Comparison of ENCODE assay signal across 21 mouse cellular contexts in genomic region chr14:25562909-25563308, GRCm38 (mm10).
DNase-seq lines count a peak whose midpoint lies in the region; ATAC-seq and TF ChIP-seq lines count a peak whose summit lies in the region.
"Had no signal": no experiment of that assay in that cellular context is flagged by ENCODE, and none has a peak within 500 bp of the region (broad histone marks: within the 10 kb centered on the region; RNA-seq: fewer than 3 reads in every experiment).

No protein-coding gene starts in this region.

- intact Hi-C loops in heart, adult 2 months (cut with DNase I) = loop anchor here (10.0 kb wide), 2 partner anchors 338 to 658 kb away; no protein-coding TSS in a partner anchor
- intact Hi-C loops in heart, postnatal 36 days (cut with DNase I) = loop anchor here (5.0 to 10.0 kb wide), 2 partner anchors 661 to 788 kb away; no protein-coding TSS in a partner anchor

- TF ChIP-seq POLR2A in heart, adult 2 months (IDR thresholded peaks at IDR 0.05; ENCODE audit: insufficient read depth, low read depth, low read length) = no peak
- no peak for TF ChIP-seq POLR2A in myocyte (IDR thresholded peaks at IDR 0.05; ENCODE audit: insufficient read length, low read depth)

- no peak overlapping the region for H3ac ChIP-seq in myocyte (ENCODE audit: control insufficient read depth, insufficient read length)

- no peak for TF ChIP-seq CTCF in heart, adult 2 months (IDR thresholded peaks at IDR 0.05)
- no peak for TF ChIP-seq CTCF in heart, postnatal 0 days (IDR thresholded peaks at IDR 0.05; ENCODE audit: low read depth)

- H3K4me2 ChIP-seq in heart, postnatal 0 days (ENCODE audit: low read depth, low read length) = no peak overlapping the region
- no peak overlapping the region for H3K4me2 ChIP-seq in midbrain, embryonic 14.5 days (ENCODE audit: low read length)
- H3K4me2 ChIP-seq in midbrain, embryonic 13.5 days (replicated peaks) = no peak overlapping the region
- H3K4me2 ChIP-seq in myocyte (ENCODE audit: low read depth) = no peak overlapping the region

- DNase-seq in heart, adult 2 months = no peak
- no peak for DNase-seq in heart, adult 9 months (ENCODE audit: low spot score in 2 of 2)
- DNase-seq in heart, postnatal 0 days (ENCODE audit: low spot score) = no peak
- DNase-seq in heart, postnatal 36 days = no peak
- no peak for DNase-seq in midbrain, embryonic 14.5 days
- DNase-seq in layer of hippocampus, postnatal 14 days (ENCODE audit: low spot score in 2 of 2) = no peak
- DNase-seq: adrenal gland, adult 8-10 months; B cell, adult 2 months; cerebellum, adult 11 months; cerebellum, postnatal 36 days; kidney, adult 18-20 months; kidney, postnatal 10 days; lung, adult 2 months; right cerebral cortex, postnatal 25 days; thymus, postnatal 25 days had no signal

- H3K79me2 ChIP-seq in heart, adult 2 months (replicated peaks; ENCODE audit: control insufficient read depth, insufficient read depth, low read length) = peaks cover 2% of the 10 kb centered on the region
- H3K79me2 ChIP-seq in myocyte (ENCODE audit: control insufficient read depth, insufficient read depth) = peaks cover 46% of the 10 kb centered on the region

- no peaks in the 10 kb centered on the region for H3K9me3 ChIP-seq in heart, postnatal 0 days (replicated peaks; ENCODE audit: control insufficient read depth, low read length)
- H3K9me3 ChIP-seq in midbrain, embryonic 14.5 days (ENCODE audit: control insufficient read depth, low read length) = no peaks in the 10 kb centered on the region
- no peaks in the 10 kb centered on the region for H3K9me3 ChIP-seq in midbrain, embryonic 13.5 days

- H3K4me3 ChIP-seq in heart, adult 2 months = no peak overlapping the region
- H3K4me3 ChIP-seq in heart, postnatal 0 days (ENCODE audit: low read depth, low read length) = no peak overlapping the region
- H3K4me3 ChIP-seq in midbrain, embryonic 14.5 days (replicated peaks; ENCODE audit: low read depth, low read length) = no peak overlapping the region
- H3K4me3 ChIP-seq in midbrain, embryonic 13.5 days (replicated peaks) = no peak overlapping the region
- H3K4me3 ChIP-seq in myocyte = no peak overlapping the region
- H3K4me3 ChIP-seq: erythroblast, embryonic 14.5 days had no signal

- peak overlapping the region; percentile 12; the same call in 1 of the 2 replicates for H3K27ac ChIP-seq in heart, adult 2 months
- H3K27ac ChIP-seq in heart, postnatal 0 days (ENCODE audit: low read depth) = peak overlapping the region; percentile 71
- 0 out of 2 replicates have a peak overlapping the region, but pooled peaks have one; percentile 41 for H3K27ac ChIP-seq in midbrain, embryonic 14.5 days (replicated peaks; ENCODE audit: low read depth, low read length)
- no peak overlapping the region; the same call in 1 of the 2 replicates for H3K27ac ChIP-seq in midbrain, embryonic 13.5 days
- H3K27ac ChIP-seq: macrophage; stomach, postnatal 0 days had no signal

- H3K27me3 ChIP-seq in heart, adult 2 months (ENCODE audit: control insufficient read depth, insufficient read depth, low read length) = no peaks in the 10 kb centered on the region
- H3K27me3 ChIP-seq in heart, postnatal 0 days (ENCODE audit: control insufficient read depth, insufficient read depth, low read length) = no peaks in the 10 kb centered on the region
- H3K27me3 ChIP-seq in midbrain, embryonic 14.5 days (ENCODE audit: control insufficient read depth, insufficient read depth, low read length) = no peaks in the 10 kb centered on the region
- no peaks in the 10 kb centered on the region for H3K27me3 ChIP-seq in midbrain, embryonic 13.5 days
- no peaks in the 10 kb centered on the region for H3K27me3 ChIP-seq in myocyte (ENCODE audit: control insufficient read depth, insufficient read depth, insufficient read length)

- H3K36me3 ChIP-seq in heart, adult 2 months (ENCODE audit: control insufficient read depth, insufficient read depth, low read length) = peaks cover 3% of the 10 kb centered on the region
- H3K36me3 ChIP-seq in heart, postnatal 0 days (replicated peaks; ENCODE audit: control insufficient read depth, insufficient read depth, low read length) = 0 out of 2 replicates have a peak, but pooled peaks cover 5% of the 10 kb centered on the region
- H3K36me3 ChIP-seq in midbrain, embryonic 14.5 days (ENCODE audit: control insufficient read depth, insufficient read depth, low read length) = peaks cover 8% of the 10 kb centered on the region; the same call in 1 of the 2 replicates
- peaks cover 32% of the 10 kb centered on the region for H3K36me3 ChIP-seq in midbrain, embryonic 13.5 days
- peaks cover 11% of the 10 kb centered on the region for H3K36me3 ChIP-seq in myocyte (ENCODE audit: control insufficient read depth, insufficient read depth)

- TF ChIP-seq EP300 in heart, adult 2 months (IDR thresholded peaks at IDR 0.05; ENCODE audit: insufficient read depth, low read depth, low read length) = no peak
- no peak for TF ChIP-seq EP300 in heart, postnatal 0 days (IDR thresholded peaks at IDR 0.05; ENCODE audit: low read depth)

- H3K9ac ChIP-seq in heart, adult 2 months (ENCODE audit: low read depth, low read length) = no peak overlapping the region
- no peak overlapping the region for H3K9ac ChIP-seq in heart, postnatal 0 days (replicated peaks; ENCODE audit: low read depth, low read length)
- H3K9ac ChIP-seq in midbrain, embryonic 14.5 days (replicated peaks; ENCODE audit: low read length) = no peak overlapping the region
- H3K9ac ChIP-seq in midbrain, embryonic 13.5 days (replicated peaks) = no peak overlapping the region

- WGBS in heart, adult 2 months = 65% methylated on average over 7 of the region's 7 CpGs
- WGBS in heart, postnatal 0 days = 59% methylated on average over 7 of the region's 7 CpGs
- 85% methylated on average over 7 of the region's 7 CpGs for WGBS in midbrain, embryonic 14.5 days
- 93% methylated on average over 7 of the region's 7 CpGs for WGBS in midbrain, embryonic 13.5 days

- H3K4me1 ChIP-seq in heart, adult 2 months (ENCODE audit: control insufficient read depth, insufficient read depth, low read length) = peaks cover 30% of the 10 kb centered on the region
- H3K4me1 ChIP-seq in heart, postnatal 0 days (ENCODE audit: control insufficient read depth, insufficient read depth) = peaks cover 35% of the 10 kb centered on the region
- H3K4me1 ChIP-seq in midbrain, embryonic 14.5 days (ENCODE audit: control insufficient read depth, insufficient read depth, low read length) = peaks cover 31% of the 10 kb centered on the region
- H3K4me1 ChIP-seq in midbrain, embryonic 13.5 days (replicated peaks) = peaks cover 72% of the 10 kb centered on the region

- ATAC-seq in heart, postnatal 0 days (ENCODE audit: insufficient read depth, low read depth) = no peak
- no peak for ATAC-seq in midbrain, embryonic 14.5 days (ENCODE audit: low FRiP score, low TSS enrichment)
- ATAC-seq in midbrain, embryonic 13.5 days = no peak
- ATAC-seq: forebrain, embryonic 14.5 days had no signal

TF ChIP-seq in myocyte, 11 proteins besides CTCF, POLR2A, EP300 and RAD21:
- TF ChIP-seq POLR2AphosphoS2 (IDR thresholded peaks at IDR 0.05; ENCODE audit: insufficient read length, low read depth) = no peak
- TF ChIP-seq MYOG (IDR thresholded peaks at IDR 0.05; ENCODE audit: control insufficient read depth in 1 of 3, insufficient read depth in 1 of 3, insufficient read length in 2 of 3, low read depth in 2 of 3) = peak in 2 of 3 experiments; percentile 46 to 79
- TF ChIP-seq MYOD1 (IDR thresholded peaks at IDR 0.05; ENCODE audit: control insufficient read depth in 1 of 3, insufficient read length in 2 of 3, low read depth in 2 of 3) = peak in 2 of 3 experiments; percentile 28 to 82
